Mouse (Mus musculus): ENCODE measurements around the gene Xbp1. TPM values are rescaled to one million over a fixed set of nuclear protein-coding genes. Genes with fewer than 3 reads are reported as not detected.

Xbp1 gene
- polyA plus RNA-seq, 1 experiment = 75.6 TPM

DNA sequence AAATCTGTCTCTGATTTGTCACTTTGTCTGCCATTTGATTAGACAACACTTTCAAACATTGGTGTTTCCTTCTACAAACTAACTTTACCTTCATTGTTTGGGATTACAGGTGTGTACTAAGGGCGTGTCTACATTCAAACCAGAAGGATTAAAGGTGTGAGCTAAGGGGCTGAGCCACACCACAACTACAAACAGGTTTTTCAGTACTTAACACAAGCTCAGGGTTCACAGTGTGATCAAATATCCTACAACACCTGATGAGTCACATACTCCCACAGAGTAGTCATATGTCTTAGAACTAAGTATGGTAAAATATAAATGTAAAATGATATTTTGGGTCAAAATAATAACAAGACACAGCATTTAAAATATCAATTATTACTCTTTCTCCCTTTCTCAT is 31.5 kb downstream of the Xbp1 start:
- TF ChIP-seq POLR2A (IDR thresholded peaks at IDR 0.05; ENCODE audit: low read depth, low read length) (no peak), CTCF (IDR thresholded peaks at IDR 0.05; ENCODE audit: extremely low read depth, insufficient read depth, insufficient read length, insufficient replicate concordance) (no peak)

DNA sequence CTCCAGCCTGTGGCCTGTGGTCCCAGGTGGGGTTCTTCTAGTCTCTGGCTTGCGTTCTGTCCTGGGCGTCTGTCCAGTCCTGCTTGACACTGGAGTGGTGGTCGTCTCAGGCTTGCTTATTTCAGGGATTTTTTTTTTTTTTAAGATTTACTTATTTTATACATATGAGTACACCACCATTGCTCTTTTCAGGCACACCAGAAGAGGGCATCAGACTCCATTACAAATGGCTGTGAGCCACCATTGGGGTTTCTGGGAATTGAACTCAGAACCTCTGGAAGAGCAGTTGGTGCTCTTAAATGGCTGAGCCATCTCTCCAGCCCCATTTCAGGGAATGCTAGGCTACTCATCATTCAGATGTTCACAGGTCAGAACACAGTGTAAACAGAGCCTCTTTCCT is 39.8 kb downstream of the Xbp1 start:
- no peaks in the 10 kb centered on the region for H3K4me1 ChIP-seq (ENCODE audit: control insufficient read depth, insufficient read depth, insufficient read length)

More for the DNA sequence above, 31.5 kb downstream of the Xbp1 start:
- H3K4me1 ChIP-seq (ENCODE audit: control insufficient read depth, insufficient read depth, insufficient read length) = no peaks in the 10 kb centered on the region
- DNase-seq (ENCODE audit: low read depth in 1 of 2, low spot score in 2 of 2) = no peak
- H3K27ac ChIP-seq (ENCODE audit: insufficient read depth, low read length) = no peak overlapping the region
- 87% methylated on average over 1 of the region's 1 CpGs for WGBS
- H3K4me3 ChIP-seq (ENCODE audit: extremely low read depth, insufficient read depth, insufficient read length) = no peak overlapping the region
- H3K27me3 ChIP-seq (ENCODE audit: control insufficient read depth, insufficient read depth, low read length) = no peaks in the 10 kb centered on the region
- H3K36me3 ChIP-seq (ENCODE audit: control insufficient read depth, insufficient read depth, low read length) = no peaks in the 10 kb centered on the region

DNA sequence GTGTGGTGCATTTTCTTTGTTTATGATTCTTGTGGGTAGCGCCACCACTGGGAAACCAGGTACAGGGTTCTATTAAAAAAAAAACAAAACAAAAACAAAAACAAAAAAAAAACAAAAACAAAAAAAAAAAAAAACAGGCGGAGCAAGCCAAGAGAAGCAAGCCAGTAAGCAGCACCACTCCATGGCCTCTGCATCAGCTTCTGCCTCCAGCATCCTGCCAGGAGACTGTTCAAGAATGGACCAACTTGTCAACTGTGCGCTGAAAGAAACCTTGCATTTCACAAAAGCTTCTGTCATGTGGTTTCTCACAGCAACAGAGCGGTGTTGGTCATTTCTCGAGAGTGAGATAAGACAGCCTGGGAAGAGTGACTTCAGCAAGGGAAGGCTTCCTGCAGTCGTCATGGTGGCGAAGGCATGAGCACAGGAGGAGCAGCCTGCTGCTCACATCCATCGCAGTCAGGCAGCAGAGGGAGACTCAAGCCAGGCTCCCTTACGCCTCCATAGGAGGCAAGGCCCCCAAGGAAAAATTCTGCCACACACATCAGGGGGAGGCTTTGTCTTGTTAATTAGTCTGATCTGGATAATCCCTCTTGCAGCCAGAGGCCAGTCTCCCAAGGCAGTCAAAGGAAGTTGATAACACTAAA is 42.3 kb downstream of the Xbp1 start:
- Histone ChIP-seq H3K4me1 (ENCODE audit: control insufficient read depth, insufficient read depth, insufficient read length) (no peaks in the 10 kb centered on the region), H3K36me3 (ENCODE audit: control insufficient read depth, insufficient read depth, low read length) (no peaks in the 10 kb centered on the region), H3K27me3 (ENCODE audit: control insufficient read depth, insufficient read depth, low read length) (no peaks in the 10 kb centered on the region), H3K4me3 (ENCODE audit: extremely low read depth, insufficient read depth, insufficient read length) (no peak overlapping the region), H3K27ac (ENCODE audit: insufficient read depth, low read length) (no peak overlapping the region)
- WGBS = 74% methylated on average over 9 of the region's 9 CpGs
- TF ChIP-seq CTCF (IDR thresholded peaks at IDR 0.05; ENCODE audit: extremely low read depth, insufficient read depth, insufficient read length, insufficient replicate concordance) (no peak), POLR2A (IDR thresholded peaks at IDR 0.05; ENCODE audit: low read depth, low read length) (no peak)
- DNase-seq (ENCODE audit: low read depth in 1 of 2, low spot score in 2 of 2) = no peak

More for the DNA sequence above, 39.8 kb downstream of the Xbp1 start:
- Histone ChIP-seq H3K27me3 (ENCODE audit: control insufficient read depth, insufficient read depth, low read length) (no peaks in the 10 kb centered on the region), H3K36me3 (ENCODE audit: control insufficient read depth, insufficient read depth, low read length) (no peaks in the 10 kb centered on the region), H3K27ac (ENCODE audit: insufficient read depth, low read length) (no peak overlapping the region), H3K4me3 (ENCODE audit: extremely low read depth, insufficient read depth, insufficient read length) (no peak overlapping the region)
- DNase-seq (ENCODE audit: low read depth in 1 of 2, low spot score in 2 of 2) = no peak
- no peak for TF ChIP-seq CTCF (IDR thresholded peaks at IDR 0.05; ENCODE audit: extremely low read depth, insufficient read depth, insufficient read length, insufficient replicate concordance)
- no peak for TF ChIP-seq POLR2A (IDR thresholded peaks at IDR 0.05; ENCODE audit: low read depth, low read length)
- WGBS = 62% methylated on average over 3 of the region's 3 CpGs

- Histone ChIP-seq H3K4me1 (ENCODE audit: control insufficient read depth, insufficient read depth, insufficient read length) (no peaks in the 10 kb centered on the region), H3K36me3 (ENCODE audit: control insufficient read depth, insufficient read depth, low read length) (no peaks in the 10 kb centered on the region), H3K27me3 (ENCODE audit: control insufficient read depth, insufficient read depth, low read length) (no peaks in the 10 kb centered on the region), H3K27ac (ENCODE audit: insufficient read depth, low read length) (no peak overlapping the region), H3K4me3 (ENCODE audit: extremely low read depth, insufficient read depth, insufficient read length) (no peak overlapping the region)
- TF ChIP-seq POLR2A (IDR thresholded peaks at IDR 0.05; ENCODE audit: low read depth, low read length) (no peak), CTCF (IDR thresholded peaks at IDR 0.05; ENCODE audit: extremely low read depth, insufficient read depth, insufficient read length, insufficient replicate concordance) (no peak)
- DNase-seq (ENCODE audit: low read depth in 1 of 2, low spot score in 2 of 2) = no peak
- 91% methylated on average over 6 of the region's 6 CpGs for WGBS
Observed at GRCm38 (mm10) chr11:5563898-5564297, 43.4 kb downstream of the Xbp1 start.

GRCm38 (mm10) chr11:5565596-5565995 is 45.1 kb downstream of the Xbp1 start:
- WGBS = 79% methylated on average over 3 of the region's 3 CpGs
- no peaks in the 10 kb centered on the region for H3K4me1 ChIP-seq (ENCODE audit: control insufficient read depth, insufficient read depth, insufficient read length)
- no peaks in the 10 kb centered on the region for H3K36me3 ChIP-seq (ENCODE audit: control insufficient read depth, insufficient read depth, low read length)
- TF ChIP-seq POLR2A (IDR thresholded peaks at IDR 0.05; ENCODE audit: low read depth, low read length) (no peak), CTCF (IDR thresholded peaks at IDR 0.05; ENCODE audit: extremely low read depth, insufficient read depth, insufficient read length, insufficient replicate concordance) (no peak)
- H3K4me3 ChIP-seq (ENCODE audit: extremely low read depth, insufficient read depth, insufficient read length) = no peak overlapping the region
- no peak overlapping the region for H3K27ac ChIP-seq (ENCODE audit: insufficient read depth, low read length)
- no peak for DNase-seq (ENCODE audit: low read depth in 1 of 2, low spot score in 2 of 2)
- no peaks in the 10 kb centered on the region for H3K27me3 ChIP-seq (ENCODE audit: control insufficient read depth, insufficient read depth, low read length)

DNA sequence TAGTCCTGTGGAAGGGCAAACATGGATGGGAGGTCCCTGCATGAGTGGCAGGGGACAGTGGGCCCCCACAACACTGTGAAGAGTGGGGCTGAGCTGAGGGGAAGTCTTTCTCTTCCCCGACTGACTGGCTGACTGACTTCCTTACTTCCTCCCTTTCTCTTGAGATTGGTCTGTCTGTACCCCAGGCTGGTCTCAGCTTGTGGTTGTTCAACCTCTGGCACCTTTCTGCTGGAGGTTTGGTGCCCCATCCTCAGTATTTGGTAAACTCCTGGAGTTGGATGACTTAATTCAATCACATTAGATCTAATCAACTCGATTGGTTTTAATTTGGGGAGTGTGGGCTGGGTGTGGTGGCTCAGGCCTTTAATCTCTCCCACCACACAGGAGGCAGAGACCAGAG is 46.0 kb downstream of the Xbp1 start:
- DNase-seq (ENCODE audit: low read depth in 1 of 2, low spot score in 2 of 2) = no peak
- no peaks in the 10 kb centered on the region for H3K27me3 ChIP-seq (ENCODE audit: control insufficient read depth, insufficient read depth, low read length)
- H3K36me3 ChIP-seq (ENCODE audit: control insufficient read depth, insufficient read depth, low read length) = no peaks in the 10 kb centered on the region
- no peak overlapping the region for H3K27ac ChIP-seq (ENCODE audit: insufficient read depth, low read length)
- WGBS = 32% methylated on average over 2 of the region's 2 CpGs
- H3K4me3 ChIP-seq (ENCODE audit: extremely low read depth, insufficient read depth, insufficient read length) = no peak overlapping the region
- no peak for TF ChIP-seq CTCF (IDR thresholded peaks at IDR 0.05; ENCODE audit: extremely low read depth, insufficient read depth, insufficient read length, insufficient replicate concordance)
- no peak for TF ChIP-seq POLR2A (IDR thresholded peaks at IDR 0.05; ENCODE audit: low read depth, low read length)
- H3K4me1 ChIP-seq (ENCODE audit: control insufficient read depth, insufficient read depth, insufficient read length) = no peaks in the 10 kb centered on the region

DNA sequence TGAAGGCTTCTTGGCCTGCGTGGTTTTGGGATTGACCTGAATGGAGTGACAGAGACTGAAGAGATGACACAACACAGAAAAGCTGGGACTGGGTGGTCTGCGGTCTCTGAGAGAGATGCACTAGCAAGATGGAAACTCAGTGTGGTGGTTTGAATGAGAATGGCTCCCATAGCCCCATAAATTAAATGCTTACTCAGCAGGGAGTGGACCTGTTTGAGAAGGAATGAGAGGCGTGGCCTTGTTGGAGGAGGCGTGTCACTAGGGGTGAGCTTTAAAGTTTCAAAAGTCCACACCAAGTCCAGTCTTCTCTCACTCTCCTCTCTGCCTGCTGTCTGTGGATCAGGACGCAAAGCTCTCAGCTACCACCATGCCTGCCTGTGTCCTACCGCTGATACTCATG is 47.2 kb downstream of the Xbp1 start:
- H3K4me3 ChIP-seq (ENCODE audit: extremely low read depth, insufficient read depth, insufficient read length) = no peak overlapping the region
- 96% methylated on average over 6 of the region's 6 CpGs for WGBS
- no peaks in the 10 kb centered on the region for H3K36me3 ChIP-seq (ENCODE audit: control insufficient read depth, insufficient read depth, low read length)
- H3K27ac ChIP-seq (ENCODE audit: insufficient read depth, low read length) = no peak overlapping the region
- no peaks in the 10 kb centered on the region for H3K4me1 ChIP-seq (ENCODE audit: control insufficient read depth, insufficient read depth, insufficient read length)
- TF ChIP-seq POLR2A (IDR thresholded peaks at IDR 0.05; ENCODE audit: low read depth, low read length) (no peak), CTCF (IDR thresholded peaks at IDR 0.05; ENCODE audit: extremely low read depth, insufficient read depth, insufficient read length, insufficient replicate concordance) (no peak)
- DNase-seq (ENCODE audit: low read depth in 1 of 2, low spot score in 2 of 2) = no peak
- no peaks in the 10 kb centered on the region for H3K27me3 ChIP-seq (ENCODE audit: control insufficient read depth, insufficient read depth, low read length)

Data from spleen, adult 2 months (tissue).